Mouse (Mus musculus): ENCODE measurements around the gene Cemip.
"Not testable (repeated sequence)": the region's sequence is repeated elsewhere in the genome, so short reads cannot be mapped to it uniquely, and the experiment has no call there.

Gene Cemip

GRCm38 (mm10) chr7:84086039-84086829 is at the start of gene Cemip:
Cemip (minus strand) TSS chr7:84086502.
- DNase-seq (ENCODE audit: low spot score), result peak; percentile 94

GRCm38 (mm10) chr7:84132704-84133103 is 46.4 kb upstream of the Cemip start:
- DNase-seq (ENCODE audit: low spot score), result no peak

- DNase-seq (ENCODE audit: low spot score), result no peak
Observed at GRCm38 (mm10) chr7:84131736-84132135, 45.4 kb upstream of the Cemip start.

GRCm38 (mm10) chr7:84128661-84129060 is 42.4 kb upstream of the Cemip start:
- no peak for DNase-seq (ENCODE audit: low spot score)

GRCm38 (mm10) chr7:84125730-84126129 is 39.4 kb upstream of the Cemip start:
- no peak for DNase-seq (ENCODE audit: low spot score)

GRCm38 (mm10) chr7:84123651-84124050 is 37.3 kb upstream of the Cemip start:
- not testable (repeated sequence) for DNase-seq (ENCODE audit: low spot score)

GRCm38 (mm10) chr7:84121778-84122177 is 35.5 kb upstream of the Cemip start:
- DNase-seq (ENCODE audit: low spot score), result no peak

GRCm38 (mm10) chr7:84120142-84120760 is 33.9 kb upstream of the Cemip start:
- no peak for DNase-seq (ENCODE audit: low spot score)

- DNase-seq (ENCODE audit: low spot score), result no peak
Observed at GRCm38 (mm10) chr7:84119216-84120105, 33.2 kb upstream of the Cemip start.

- DNase-seq (ENCODE audit: low spot score), result no peak
Observed at GRCm38 (mm10) chr7:84117543-84118122, 31.3 kb upstream of the Cemip start.

- no peak for DNase-seq (ENCODE audit: low spot score)
Observed at GRCm38 (mm10) chr7:84116621-84117542, 30.6 kb upstream of the Cemip start.

- DNase-seq (ENCODE audit: low spot score), result no peak
Observed at GRCm38 (mm10) chr7:84115385-84115784, 29.1 kb upstream of the Cemip start.

GRCm38 (mm10) chr7:84114775-84115174 is 28.5 kb upstream of the Cemip start:
- DNase-seq (ENCODE audit: low spot score), result no peak

- no peak for DNase-seq (ENCODE audit: low spot score)
Observed at GRCm38 (mm10) chr7:84113035-84113390, 26.7 kb upstream of the Cemip start.

- DNase-seq (ENCODE audit: low spot score), result no peak
Observed at GRCm38 (mm10) chr7:84112351-84113034, 26.2 kb upstream of the Cemip start.

GRCm38 (mm10) chr7:84111716-84112350 is 25.5 kb upstream of the Cemip start:
- no peak for DNase-seq (ENCODE audit: low spot score)

- no peak for DNase-seq (ENCODE audit: low spot score)
Observed at GRCm38 (mm10) chr7:84106942-84107341, 20.6 kb upstream of the Cemip start.

GRCm38 (mm10) chr7:84102589-84102988 is 16.3 kb upstream of the Cemip start:
- no peak for DNase-seq (ENCODE audit: low spot score)

- no peak for DNase-seq (ENCODE audit: low spot score)
Observed at GRCm38 (mm10) chr7:84100672-84101071, 14.4 kb upstream of the Cemip start.

- no peak for DNase-seq (ENCODE audit: low spot score)
Observed at GRCm38 (mm10) chr7:84098098-84098497, 11.8 kb upstream of the Cemip start.
